Mouse (Mus musculus) kidney, adult 2 months (tissue): Measurements from ENCODE around the gene Mlxip.

ENCODE experiments used
- CTCF ChIP-seq: fragments of 200-500 bp; conservative IDR thresholded peaks from 2 replicates; pipeline ENCODE4 v1.5.1; 2011; ENCODE audit warnings: low read depth, mild to moderate bottlenecking, control low read depth, low read length, moderate library complexity, mixed read lengths; ENCODE audit not compliant: insufficient read depth, insufficient read length
- POLR2A ChIP-seq: fragments of 200-500 bp; IDR thresholded peaks from one replicate; pipeline ENCODE4 v1.6.1; 2011; ENCODE audit warnings: low read depth, low read length, control low read depth

GRCm38 (mm10) chr5:123444849-123445334 is 50.3 kb downstream of the Mlxip start:
- TF ChIP-seq CTCF (no peak), POLR2A (no peak)
